Mouse (Mus musculus) G1E (cell line): ENCODE results near the gene Mast3. TPM values are rescaled to one million over a fixed set of nuclear protein-coding genes. Genes with fewer than 3 reads are reported as not detected.
A peak's percentile ranks its signal among the peaks of the same experiment; 100 is the strongest.

Source experiments
- ATAC-seq: 2 replicates; pipeline ENCODE4 v1.8.0; 2016; ENCODE audit warnings: mild to moderate bottlenecking; ENCODE audit not compliant: insufficient number of reproducible peaks, poor library complexity, low FRiP score, severe bottlenecking; ENCODE audit errors: extremely low read depth
- DNase-seq: peaks from one replicate; pipeline ENCODE4 v3.0.0; 2012; ENCODE audit warnings: low spot score
- H3K27me3 ChIP-seq: 2 replicates; pipeline ENCODE4 v1.6.1; 2012; ENCODE audit warnings: mild to moderate bottlenecking, low read length, inconsistent platforms; ENCODE audit not compliant: insufficient read depth
- H3K36me3 ChIP-seq: replicated peaks from 2 replicates; pipeline ENCODE3; 2012; ENCODE audit warnings: mild to moderate bottlenecking, inconsistent platforms
- H3K4me1 ChIP-seq: 2 replicates; pipeline ENCODE4 v1.6.1; 2012; ENCODE audit warnings: low read depth, low read length, inconsistent platforms, mixed read lengths; ENCODE audit not compliant: insufficient read depth
- H3K4me3 ChIP-seq: 2 replicates; pipeline ENCODE4 v1.5.1; 2012; ENCODE audit warnings: low read depth, mild to moderate bottlenecking, inconsistent platforms, low read length, moderate library complexity, mixed read lengths
- H3K9me3 ChIP-seq: replicated peaks from 2 replicates; pipeline ENCODE4 v1.6.1; 2012; ENCODE audit warnings: inconsistent platforms
- CTCF ChIP-seq: IDR thresholded peaks from 2 replicates; pipeline ENCODE4 v1.5.1; 2012; ENCODE audit warnings: low read depth, low read length, inconsistent platforms, mixed read lengths
- GATA1 ChIP-seq: IDR thresholded peaks from 2 replicates; pipeline ENCODE4 v1.6.1; 2012; ENCODE audit warnings: borderline replicate concordance, low read length, inconsistent platforms, mixed read lengths
- GATA2 ChIP-seq: IDR thresholded peaks from 2 replicates; pipeline ENCODE4 v1.6.1; 2012; ENCODE audit warnings: low read depth, low read length, inconsistent platforms, borderline replicate concordance
- POLR2AphosphoS5 ChIP-seq: IDR thresholded peaks from 2 replicates; pipeline ENCODE4 v1.6.1; 2012; ENCODE audit warnings: low read depth, low read length, inconsistent platforms; ENCODE audit not compliant: insufficient replicate concordance
- TAL1 ChIP-seq: conservative IDR thresholded peaks from 2 replicates; pipeline ENCODE4 v1.6.1; 2012; ENCODE audit warnings: low read depth, low read length, inconsistent platforms, mixed read lengths
- polyA plus RNA-seq: library from polyadenylated mRNA; stranded (reverse); fragments of >175 nt; gene quantifications from 2 replicates; pipeline ENCODE4 v1.2.3, GENCODE M21; 2012
- total RNA-seq, 2 experiments: library from RNA; stranded (forward) in 1 of 2; stranded (reverse) in 1 of 2; fragments of 200-1000 nt in 1 of 2; fragments of >200 nt in 1 of 2; fragmentation: Nextera tagmentation in 1 of 2; gene quantifications; 2 replicates each; pipeline ENCODE4 v1.2.3; 2014 to 2017

The Mast3 gene
- total and polyA plus RNA-seq, 3 experiments, result 15.7 to 323 (median 79.8) TPM

- H3K27me3 ChIP-seq, result no peaks in the 10 kb centered on the region
- ATAC-seq (no peak), DNase-seq (no peak)
- peaks cover 78% of the 10 kb centered on the region for H3K4me1 ChIP-seq
- no peak for TF ChIP-seq CTCF
- no peak for TF ChIP-seq GATA1
- TF ChIP-seq TAL1, result no peak
- TF ChIP-seq GATA2, result no peak
- no peak for TF ChIP-seq POLR2AphosphoS5
- peaks cover 30% of the 10 kb centered on the region for H3K36me3 ChIP-seq
- H3K4me3 ChIP-seq, result no peak overlapping the region
- no peaks in the 10 kb centered on the region for H3K9me3 ChIP-seq
These were observed 3.7 kb downstream of the Mast3 start for GRCm38 (mm10) chr8:70801156-70801555.

- Histone ChIP-seq H3K4me3 (no peak overlapping the region), H3K4me1 (peaks cover 78% of the 10 kb centered on the region), H3K36me3 (peaks cover 33% of the 10 kb centered on the region), H3K9me3 (no peaks in the 10 kb centered on the region), H3K27me3 (no peaks in the 10 kb centered on the region)
- TF ChIP-seq GATA1, result no peak
- no peak for TF ChIP-seq GATA2
- TF ChIP-seq TAL1, result no peak
- TF ChIP-seq CTCF, result no peak
- no peak for TF ChIP-seq POLR2AphosphoS5
- ATAC-seq, result no peak
- no peak for DNase-seq
These were observed 4.2 kb downstream of the Mast3 start for GRCm38 (mm10) chr8:70800648-70801047.

GRCm38 (mm10) chr8:70798281-70798680 is 6.6 kb downstream of the Mast3 start:
- Histone ChIP-seq H3K9me3 (no peaks in the 10 kb centered on the region), H3K4me1 (peaks cover 74% of the 10 kb centered on the region), H3K27me3 (no peaks in the 10 kb centered on the region; the same call in 1 of the 2 replicates), H3K36me3 (peaks cover 53% of the 10 kb centered on the region), H3K4me3 (peak overlapping the region; percentile 77; the same call in 1 of the 2 replicates)
- DNase-seq (no peak), ATAC-seq (no peak)
- TF ChIP-seq TAL1 (no peak), GATA2 (no peak), GATA1 (no peak), CTCF (no peak), POLR2AphosphoS5 (no peak)

GRCm38 (mm10) chr8:70797081-70798070 is 7.5 kb downstream of the Mast3 start:
- H3K4me1 ChIP-seq, result peaks cover 75% of the 10 kb centered on the region
- ATAC-seq (peak; percentile 86), DNase-seq (peak; percentile 95)
- H3K4me3 ChIP-seq, result peak overlapping the region; percentile 77
- no peaks in the 10 kb centered on the region; the same call in 1 of the 2 replicates for H3K27me3 ChIP-seq
- TF ChIP-seq POLR2AphosphoS5, result no peak
- TF ChIP-seq CTCF, result no peak
- TF ChIP-seq TAL1, result no peak
- TF ChIP-seq GATA1, result no peak
- TF ChIP-seq GATA2, result no peak
- H3K9me3 ChIP-seq, result no peaks in the 10 kb centered on the region
- H3K36me3 ChIP-seq, result peaks cover 53% of the 10 kb centered on the region

- Histone ChIP-seq H3K4me1 (peaks cover 73% of the 10 kb centered on the region), H3K27me3 (no peaks in the 10 kb centered on the region; the same call in 1 of the 2 replicates), H3K36me3 (peaks cover 46% of the 10 kb centered on the region), H3K4me3 (peak overlapping the region; percentile 77), H3K9me3 (no peaks in the 10 kb centered on the region)
- no peak for ATAC-seq
- no peak for TF ChIP-seq POLR2AphosphoS5
- no peak for TF ChIP-seq GATA1
- TF ChIP-seq GATA2, result no peak
- peak; percentile 37 for DNase-seq
These were observed 8.3 kb downstream of the Mast3 start for GRCm38 (mm10) chr8:70796403-70797080.

GRCm38 (mm10) chr8:70795370-70795769 is 9.5 kb downstream of the Mast3 start:
- ATAC-seq (no peak), DNase-seq (no peak)
- Histone ChIP-seq H3K9me3 (no peaks in the 10 kb centered on the region), H3K36me3 (peaks cover 49% of the 10 kb centered on the region), H3K27me3 (no peaks in the 10 kb centered on the region; the same call in 1 of the 2 replicates), H3K4me1 (peaks cover 80% of the 10 kb centered on the region), H3K4me3 (no peak overlapping the region)
- no peak for TF ChIP-seq TAL1
- TF ChIP-seq CTCF, result no peak
- TF ChIP-seq GATA2, result no peak
